Mouse (Mus musculus): Measurements from ENCODE around the gene Tcf15.
A peak's percentile ranks its signal among the peaks of the same experiment; 100 is the strongest.

The Tcf15 gene

GRCm38 (mm10) chr2:152143279-152144157 lies at the start of gene Tcf15:
Gene Tcf15 (plus strand): TSS chr2:152143561.
- DNase-seq (ENCODE audit: low read depth, low spot score): peak; percentile 93

GRCm38 (mm10) chr2:152094856-152095545 lies 48.4 kb upstream of the Tcf15 start:
- peak; percentile 96 for DNase-seq (ENCODE audit: low read depth, low spot score)

- DNase-seq (ENCODE audit: low read depth, low spot score): no peak
These were observed 46.4 kb upstream of the Tcf15 start for GRCm38 (mm10) chr2:152096922-152097321.

- no peak for DNase-seq (ENCODE audit: low read depth, low spot score)
These were observed 45.4 kb upstream of the Tcf15 start for GRCm38 (mm10) chr2:152097916-152098315.

GRCm38 (mm10) chr2:152099538-152099937 lies 43.8 kb upstream of the Tcf15 start:
- peak; percentile 52 for DNase-seq (ENCODE audit: low read depth, low spot score)

- DNase-seq (ENCODE audit: low read depth, low spot score): no peak
These were observed 41.6 kb upstream of the Tcf15 start for GRCm38 (mm10) chr2:152101761-152102160.

GRCm38 (mm10) chr2:152102369-152102768 lies 41.0 kb upstream of the Tcf15 start:
- DNase-seq (ENCODE audit: low read depth, low spot score): no peak

- DNase-seq (ENCODE audit: low read depth, low spot score): no peak
These were observed 38.5 kb upstream of the Tcf15 start for GRCm38 (mm10) chr2:152104711-152105317.

- DNase-seq (ENCODE audit: low read depth, low spot score): peak; percentile 89
These were observed 37.8 kb upstream of the Tcf15 start, which contains the start of gene Srxn1 for GRCm38 (mm10) chr2:152105318-152106224. Gene Srxn1 (plus strand): TSS chr2:152105516.

GRCm38 (mm10) chr2:152106225-152106595 lies 37.2 kb upstream of the Tcf15 start:
- no peak for DNase-seq (ENCODE audit: low read depth, low spot score)

GRCm38 (mm10) chr2:152106597-152106996 lies 36.8 kb upstream of the Tcf15 start:
- DNase-seq (ENCODE audit: low read depth, low spot score): peak; percentile 57

- DNase-seq (ENCODE audit: low read depth, low spot score): no peak
These were observed 34.7 kb upstream of the Tcf15 start for GRCm38 (mm10) chr2:152108702-152109101.

- no peak for DNase-seq (ENCODE audit: low read depth, low spot score)
These were observed 34.0 kb upstream of the Tcf15 start for GRCm38 (mm10) chr2:152109386-152109785.

GRCm38 (mm10) chr2:152111311-152111710 lies 32.0 kb upstream of the Tcf15 start:
- DNase-seq (ENCODE audit: low read depth, low spot score): no peak

GRCm38 (mm10) chr2:152111920-152112319 lies 31.4 kb upstream of the Tcf15 start:
- peak; percentile 96 for DNase-seq (ENCODE audit: low read depth, low spot score)

- DNase-seq (ENCODE audit: low read depth, low spot score): no peak
These were observed 30.9 kb upstream of the Tcf15 start for GRCm38 (mm10) chr2:152112490-152112889.

GRCm38 (mm10) chr2:152112970-152113369 lies 30.4 kb upstream of the Tcf15 start:
- no peak for DNase-seq (ENCODE audit: low read depth, low spot score)

GRCm38 (mm10) chr2:152114057-152114975 lies 29.0 kb upstream of the Tcf15 start:
- DNase-seq (ENCODE audit: low read depth, low spot score): no peak

- DNase-seq (ENCODE audit: low read depth, low spot score): no peak
These were observed 25.7 kb upstream of the Tcf15 start for GRCm38 (mm10) chr2:152117694-152118093.

- DNase-seq (ENCODE audit: low read depth, low spot score): no peak
These were observed 24.0 kb upstream of the Tcf15 start for GRCm38 (mm10) chr2:152119228-152119865.
